Mouse (Mus musculus) bone marrow, adult 2 months (tissue): ENCODE data around the gene Kcnq5. TPM values are rescaled to one million over a fixed set of nuclear protein-coding genes. Genes with fewer than 3 reads are reported as not detected.
"Not testable (repeated sequence)": the region's sequence is repeated elsewhere in the genome, so short reads cannot be mapped to it uniquely, and the experiment has no call there.

Source experiments
- H3K27ac ChIP-seq: fragments of 200-500 bp; 2 replicates; pipeline ENCODE4 v1.5.1; 2012; ENCODE audit warnings: low read depth, mild to moderate bottlenecking, control low read depth, inconsistent platforms, low read length; ENCODE audit not compliant: control insufficient read depth, poor library complexity, insufficient read depth
- H3K4me1 ChIP-seq: fragments of 200-500 bp; 2 replicates; pipeline ENCODE4 v1.6.1; 2011; ENCODE audit warnings: low read length; ENCODE audit not compliant: control insufficient read depth, insufficient read depth
- H3K4me3 ChIP-seq: fragments of 200-500 bp; replicated peaks from 2 replicates; pipeline ENCODE3; 2011; ENCODE audit warnings: mild to moderate bottlenecking, low read depth, low read length, control low read depth; ENCODE audit not compliant: control insufficient read depth
- CTCF ChIP-seq: fragments of 200-500 bp; IDR thresholded peaks from 2 replicates; pipeline ENCODE4 v1.5.1; 2011; ENCODE audit warnings: low read length, control low read depth; ENCODE audit not compliant: control insufficient read depth, insufficient read depth
- POLR2A ChIP-seq: fragments of 200-500 bp; IDR thresholded peaks from 2 replicates; pipeline ENCODE4 v1.6.1; 2011; ENCODE audit warnings: low read depth, mild to moderate bottlenecking, control low read depth, low read length, borderline replicate concordance; ENCODE audit not compliant: control insufficient read depth
- WGBS: fragments of 180-500 bp; shearing (Covaris S2); methylation state at CpG from one replicate; pipeline ENCODE4 v1.1.7; 2018; 5-methylcytosine and 5-hydroxymethylcytosine counted together
- polyA plus RNA-seq: library from polyadenylated mRNA; stranded (reverse); fragments of >200 nt; gene quantifications from 2 replicates; pipeline ENCODE4 v1.2.4, GENCODE M21; 2011; ENCODE audit warnings: low replicate concordance; ENCODE audit not compliant: missing spikeins, insufficient read depth, insufficient read length

Gene Kcnq5
- polyA plus RNA-seq, 1 experiment: 5.0 TPM

- Histone ChIP-seq H3K4me3 (no peak overlapping the region), H3K27ac (no peak overlapping the region), H3K4me1 (no peaks in the 10 kb centered on the region)
- WGBS: 75% methylated on average over 18 of the region's 18 CpGs
- TF ChIP-seq POLR2A: no peak
- TF ChIP-seq CTCF: no peak
Observed at GRCm38 (mm10) chr1:21411331-21412196, 550.2 kb downstream of the Kcnq5 start.

DNA sequence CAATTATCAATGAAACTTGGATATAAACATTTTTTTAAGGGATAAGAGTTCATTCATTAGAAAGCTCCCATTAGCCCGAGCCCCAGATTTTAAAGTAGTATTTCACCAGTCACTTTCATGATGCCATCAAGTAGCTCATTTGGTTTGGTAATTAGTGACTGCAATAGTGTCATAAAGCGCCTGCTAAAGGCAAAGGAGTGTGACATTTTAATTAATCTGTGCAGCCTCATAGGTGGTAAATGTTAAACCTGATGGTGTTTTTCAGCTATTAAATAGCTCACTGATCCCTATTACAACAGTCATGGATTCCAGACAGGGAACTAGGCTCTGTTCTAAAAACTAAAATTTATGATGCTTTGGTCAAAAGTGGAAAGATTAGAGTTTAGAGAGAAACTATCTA lies 554.5 kb downstream of the Kcnq5 start:
- 74% methylated on average over 2 of the region's 2 CpGs for WGBS
- TF ChIP-seq POLR2A: no peak
- no peak for TF ChIP-seq CTCF
- Histone ChIP-seq H3K27ac (no peak overlapping the region), H3K4me3 (no peak overlapping the region), H3K4me1 (no peaks in the 10 kb centered on the region)

DNA sequence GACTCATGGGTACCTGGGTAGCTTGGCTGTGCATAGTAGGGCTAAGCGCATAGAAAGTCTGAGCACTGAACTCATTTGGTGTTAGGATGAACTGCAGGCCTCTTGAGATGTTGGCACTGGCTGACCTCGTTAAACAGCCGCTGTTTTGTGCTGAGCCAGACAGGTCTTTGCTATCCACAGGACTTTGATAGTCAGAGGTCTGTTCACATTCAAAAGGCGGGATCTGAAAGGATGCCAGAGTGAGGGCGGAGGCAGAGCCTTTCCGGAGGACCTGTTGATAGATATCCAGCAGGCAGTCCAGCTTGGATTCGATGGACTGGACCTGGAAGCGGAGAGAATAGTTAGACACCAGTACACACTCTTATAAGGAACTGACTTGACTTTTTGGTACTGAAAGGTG lies 558.9 kb downstream of the Kcnq5 start:
- H3K4me1 ChIP-seq: no peaks in the 10 kb centered on the region
- H3K4me3 ChIP-seq: no peak overlapping the region
- WGBS: 88% methylated on average over 8 of the region's 8 CpGs
- no peak for TF ChIP-seq POLR2A
- no peak for TF ChIP-seq CTCF
- no peak overlapping the region for H3K27ac ChIP-seq

DNA sequence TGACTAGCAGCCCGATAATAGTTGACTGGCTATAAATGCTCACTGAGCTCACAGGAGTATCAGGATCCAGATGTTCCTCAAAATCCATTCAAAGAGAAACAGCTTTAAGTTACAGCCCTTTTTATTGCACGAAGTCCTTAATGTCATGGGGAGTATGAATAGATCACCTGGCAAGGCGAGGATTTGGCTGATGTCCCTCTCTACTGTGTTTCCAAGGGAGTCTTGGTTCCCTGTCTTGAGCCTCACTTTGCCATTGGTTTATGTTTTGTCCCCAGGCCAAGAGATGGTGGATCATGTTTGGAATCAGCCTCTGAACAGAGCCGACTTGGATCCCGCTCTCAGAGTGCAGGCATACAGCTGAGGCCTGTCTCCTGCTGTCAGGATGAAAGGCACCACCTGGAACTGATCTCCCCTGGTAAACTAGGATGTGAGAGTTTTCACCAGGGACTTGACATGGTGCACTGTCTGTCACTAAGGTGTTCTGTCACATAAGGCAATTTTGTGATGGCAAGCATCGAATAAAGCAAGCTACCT lies 570.5 kb downstream of the Kcnq5 start:
- no peak overlapping the region for H3K4me3 ChIP-seq
- TF ChIP-seq CTCF (no peak), POLR2A (no peak)
- H3K4me1 ChIP-seq: no peaks in the 10 kb centered on the region
- H3K27ac ChIP-seq: no peak overlapping the region
- 77% methylated on average over 6 of the region's 6 CpGs for WGBS

DNA sequence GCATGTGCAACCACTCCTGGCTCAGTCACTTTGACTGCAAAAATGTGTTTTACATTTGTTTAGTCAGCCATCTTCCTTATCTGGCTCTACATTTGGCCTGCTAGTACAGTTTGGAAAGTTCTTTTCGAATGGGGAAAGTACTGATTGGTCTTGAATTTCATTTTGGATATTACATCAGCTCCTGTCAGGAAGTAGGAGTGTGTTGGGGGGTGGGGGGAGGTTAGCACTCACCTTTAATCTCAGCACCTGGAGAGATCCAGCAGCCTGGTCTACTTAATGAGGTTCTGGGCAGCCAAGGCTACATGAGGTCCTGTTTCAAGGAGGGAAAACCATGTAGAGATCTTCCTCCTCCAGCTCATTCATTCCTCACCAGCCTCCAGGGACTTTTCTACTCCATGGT lies 578.5 kb downstream of the Kcnq5 start, which contains the start of gene Khdc1b:
TSS of gene Khdc1b (plus strand) at position 301 of the 400 bp plus-strand sequence.
- WGBS: 72% methylated on average over 1 of the region's 1 CpGs
- H3K4me3 ChIP-seq: no peak within 1 kb of the TSS
- H3K27ac ChIP-seq: no peak within 1 kb of the TSS
- no peaks in the 10 kb centered on the region for H3K4me1 ChIP-seq
- no peak for TF ChIP-seq CTCF
- no peak for TF ChIP-seq POLR2A

- H3K4me3 ChIP-seq, H3K27ac ChIP-seq, H3K4me1 ChIP-seq: not testable (repeated sequence)
- WGBS: 69% methylated on average over 1 of the region's 1 CpGs
Observed at GRCm38 (mm10) chr1:21368031-21368430, 593.7 kb downstream of the Kcnq5 start, which contains the start of gene Khdc1c. Gene Khdc1c, plus strand, starts transcription at chr1:21368331.

- Histone ChIP-seq H3K4me1 (no peaks in the 10 kb centered on the region), H3K4me3 (no peak within 1 kb of the TSS), H3K27ac (no peak within 1 kb of the TSS)
- 71% methylated on average over 2 of the region's 2 CpGs for WGBS
- TF ChIP-seq CTCF (no peak), POLR2A (no peak)
Observed at GRCm38 (mm10) chr1:21349341-21349740, 612.4 kb downstream of the Kcnq5 start, which contains the start of gene Khdc1a. Gene Khdc1a, plus strand, starts transcription at chr1:21349641.
